Mouse (Mus musculus): Measurements from ENCODE around the gene Noc4l.

Gene Noc4l

DNA sequence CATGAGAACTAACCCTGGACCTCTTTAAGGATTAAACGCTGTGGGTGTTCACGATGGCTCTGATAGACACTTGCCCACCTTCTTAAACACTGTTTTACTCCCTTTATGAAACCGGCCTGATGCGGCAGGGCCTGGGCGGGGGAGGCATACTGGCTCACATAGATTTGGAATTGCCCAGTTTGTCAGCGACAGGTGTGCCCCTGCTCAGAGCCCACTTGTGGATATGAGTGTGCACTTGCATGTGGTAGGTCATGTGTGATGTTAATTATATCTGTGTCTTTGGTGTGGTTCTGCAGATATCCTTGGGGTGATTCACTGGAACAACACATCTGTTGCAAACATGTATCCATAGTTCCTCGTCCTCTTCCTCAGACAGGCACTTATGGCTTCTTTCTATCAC is 42.7 kb downstream of the Noc4l start:
- in situ Hi-C loops (cut with MboI; ENCODE audit: unreplicated experiment in 2 of 2): no loop called here

- in situ Hi-C loops (cut with MboI; ENCODE audit: unreplicated experiment in 2 of 2): no loop called here
Observed at GRCm38 (mm10) chr5:110609868-110610267, 43.3 kb downstream of the Noc4l start.

GRCm38 (mm10) chr5:110609425-110609824 is 43.8 kb downstream of the Noc4l start:
- in situ Hi-C loops (cut with MboI; ENCODE audit: unreplicated experiment in 2 of 2): no loop called here

DNA sequence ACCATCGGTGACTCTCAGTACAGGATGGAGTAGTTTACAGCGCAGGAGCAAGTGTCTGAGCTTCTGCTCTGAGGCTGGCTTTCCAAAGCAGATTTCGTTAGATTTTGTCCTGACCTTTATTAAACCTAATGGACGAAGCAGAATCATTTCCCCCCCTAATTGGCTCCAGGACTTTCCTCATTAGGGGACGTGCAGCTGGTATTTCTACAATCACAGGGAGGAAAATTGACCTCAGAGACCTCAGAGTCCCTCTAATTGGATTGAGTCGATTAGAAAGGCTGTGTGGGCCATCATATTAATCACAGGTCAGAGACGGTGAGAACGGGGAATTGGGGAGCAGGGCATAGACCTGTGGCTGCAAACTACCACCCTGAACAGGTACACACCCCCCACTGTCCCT is 44.3 kb downstream of the Noc4l start:
- in situ Hi-C loops (cut with MboI; ENCODE audit: unreplicated experiment in 2 of 2): no loop called here

- in situ Hi-C loops (cut with MboI; ENCODE audit: unreplicated experiment in 2 of 2): no loop called here
Observed at GRCm38 (mm10) chr5:110608336-110608735, 44.9 kb downstream of the Noc4l start.

- in situ Hi-C loops (cut with MboI; ENCODE audit: unreplicated experiment in 2 of 2): no loop called here
Observed at GRCm38 (mm10) chr5:110607767-110608166, 45.5 kb downstream of the Noc4l start.

DNA sequence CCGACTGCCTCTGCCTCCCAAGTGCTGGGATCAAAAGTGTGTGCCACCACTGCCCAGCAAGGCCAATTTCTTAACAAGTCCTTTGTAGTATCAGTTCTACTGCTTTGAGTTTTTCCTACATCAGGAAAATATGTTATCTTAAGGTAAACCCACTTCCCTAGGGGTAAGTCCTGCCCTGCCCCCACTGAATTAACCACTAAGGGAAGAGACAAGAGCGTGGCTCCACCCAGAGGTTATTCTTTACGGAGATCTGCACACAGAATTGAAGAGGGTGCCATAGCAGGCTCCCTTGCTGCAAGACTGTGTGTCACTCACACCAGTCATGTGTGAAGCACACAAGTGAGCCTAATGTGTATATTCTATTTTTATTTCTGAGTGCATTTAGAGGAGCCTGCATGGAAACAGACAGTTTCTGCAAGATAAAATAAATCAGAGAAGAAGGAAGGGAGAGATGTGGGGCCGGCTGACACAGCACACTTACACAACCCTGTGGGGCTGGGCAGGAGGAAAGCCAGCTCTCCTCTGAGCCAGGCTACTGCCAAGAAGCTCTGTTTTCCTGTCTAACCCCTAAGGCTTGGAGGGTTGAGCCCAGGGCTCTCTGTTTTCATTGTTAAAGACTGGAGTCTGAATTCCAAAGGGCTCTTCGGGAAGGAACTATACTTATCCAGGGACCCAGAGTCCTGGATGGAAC is 47.5 kb downstream of the Noc4l start:
- in situ Hi-C loops (cut with MboI; ENCODE audit: unreplicated experiment in 2 of 2): no loop called here

- in situ Hi-C loops (cut with MboI; ENCODE audit: unreplicated experiment in 2 of 2): no loop called here
Observed at GRCm38 (mm10) chr5:110604311-110604710, 48.9 kb downstream of the Noc4l start.

DNA sequence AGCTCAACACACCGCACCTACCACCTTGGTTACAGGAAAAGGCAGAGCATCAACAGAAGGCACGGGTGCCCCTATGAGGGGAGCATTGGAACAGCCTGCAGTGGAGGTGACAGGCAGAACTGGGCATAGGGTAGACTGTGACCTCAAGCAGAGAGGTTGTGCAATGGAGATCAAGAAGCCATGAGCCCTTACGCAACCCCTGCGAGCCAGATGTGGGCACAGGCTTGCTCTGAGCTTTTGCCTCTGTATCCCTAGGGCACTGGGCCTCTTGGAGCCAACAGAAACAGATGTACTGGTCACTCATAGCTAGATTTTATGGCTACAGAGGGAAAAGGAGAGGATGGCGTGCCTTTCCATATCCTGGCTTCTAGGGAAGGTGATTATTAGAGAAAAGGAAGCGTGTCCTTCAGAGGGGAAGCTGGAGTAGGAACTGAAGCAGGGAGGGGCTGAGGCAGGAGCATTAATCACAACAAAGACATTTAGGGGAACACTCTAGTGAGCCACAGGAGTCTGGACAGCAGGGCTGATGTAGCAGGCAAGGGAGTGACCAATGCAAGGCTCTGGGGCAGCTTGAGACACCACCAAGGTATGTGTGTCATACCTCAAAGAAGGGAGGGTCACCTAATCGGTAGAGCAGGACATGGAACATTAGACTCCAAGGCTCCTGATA is 50.1 kb downstream of the Noc4l start:
- in situ Hi-C loops (cut with MboI; ENCODE audit: unreplicated experiment in 2 of 2): no loop called here
